Mouse (Mus musculus) CH12.LX (cell line): Measurements from ENCODE around the gene Hcfc1.

Experiments used
- CTCF ChIP-seq, 2 experiments: IDR thresholded peaks in 1 of 2; conservative IDR thresholded peaks in 1 of 2; 2 replicates each; pipeline ENCODE4 v1.5.1; 2011 to 2012; ENCODE audit warnings: low read depth in 2 of 2, low read length in 2 of 2, improper control_type of control experiment in 1 of 2, inconsistent platforms in 1 of 2, mild to moderate bottlenecking in 1 of 2, moderate library complexity in 1 of 2
- ELF1 ChIP-seq: IDR thresholded peaks from 2 replicates; pipeline ENCODE4 v1.6.1; 2014; ENCODE audit warnings: low read depth, mild to moderate bottlenecking, inconsistent platforms, low read length, improper control_type of control experiment
- EP300 ChIP-seq: IDR thresholded peaks from 2 replicates; pipeline ENCODE4 v1.6.1; 2011; ENCODE audit warnings: low read length, improper control_type of control experiment
- ETS1 ChIP-seq: conservative IDR thresholded peaks from 2 replicates; pipeline ENCODE4 v1.6.1; 2012; ENCODE audit warnings: low read depth, mild to moderate bottlenecking, inconsistent platforms, low read length, improper control_type of control experiment, moderate library complexity
- IRF4 ChIP-seq: IDR thresholded peaks from 2 replicates; pipeline ENCODE4 v1.6.1; 2014; ENCODE audit warnings: low read depth, mild to moderate bottlenecking, inconsistent platforms, low read length, improper control_type of control experiment
- KAT2A ChIP-seq: IDR thresholded peaks from 2 replicates; pipeline ENCODE4 v1.6.1; 2012; ENCODE audit warnings: low read length, improper control_type of control experiment, inconsistent platforms; ENCODE audit not compliant: insufficient replicate concordance
- PAX5 ChIP-seq: IDR thresholded peaks from 2 replicates; pipeline ENCODE4 v1.6.1; 2012; ENCODE audit warnings: low read length, inconsistent platforms, mixed read lengths
- POLR2AphosphoS2 ChIP-seq: IDR thresholded peaks from 2 replicates; pipeline ENCODE4 v1.6.1; 2011; ENCODE audit warnings: low read depth, low read length, improper control_type of control experiment
- TCF12 ChIP-seq: IDR thresholded peaks from 2 replicates; pipeline ENCODE4 v1.6.1; 2014; ENCODE audit warnings: low read depth, mild to moderate bottlenecking, inconsistent platforms, low read length, improper control_type of control experiment
- ZKSCAN1 ChIP-seq: IDR thresholded peaks from 2 replicates; pipeline ENCODE4 v1.6.1; 2012; ENCODE audit warnings: low read depth, inconsistent platforms, low read length, improper control_type of control experiment, borderline replicate concordance

DNA sequence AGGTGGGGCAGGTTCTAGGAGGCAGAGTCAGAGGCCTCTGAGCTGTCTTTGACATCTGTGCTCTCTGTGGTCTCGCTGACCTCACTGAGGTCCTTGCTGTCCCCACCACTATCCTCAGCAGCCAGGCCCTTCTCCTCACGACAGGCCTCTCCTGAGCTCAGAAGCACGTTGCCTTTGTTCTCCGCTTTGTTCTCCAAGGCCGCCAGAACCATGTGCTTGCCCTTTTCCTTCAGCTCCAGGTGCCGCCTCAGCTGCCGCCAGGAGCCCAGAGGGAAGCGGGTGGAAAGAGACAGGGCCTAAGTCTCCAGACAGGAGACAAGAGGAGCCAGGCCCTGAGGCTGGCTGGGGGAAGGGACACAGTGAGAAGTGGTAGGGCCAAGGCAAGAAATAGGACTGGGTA is 49.2 kb downstream of the Hcfc1 start:
- TF ChIP-seq IRF4, result no peak
- TF ChIP-seq ETS1, result no peak
- no peak for TF ChIP-seq ZKSCAN1
- TF ChIP-seq PAX5, result no peak
- no peak for TF ChIP-seq POLR2AphosphoS2
- TF ChIP-seq CTCF (conservative IDR thresholded peaks at IDR 0.05 in 1 of 2, IDR thresholded peaks at IDR 0.05 in 1 of 2; ENCODE audit: low read depth in 2 of 2, low read length in 2 of 2), result no peak
- TF ChIP-seq TCF12, result no peak
- TF ChIP-seq EP300, result no peak
- TF ChIP-seq KAT2A, result no peak
- no peak for TF ChIP-seq ELF1
